Mouse (Mus musculus): ENCODE measurements around the gene Tecpr2. TPM values are rescaled to one million over a fixed set of nuclear protein-coding genes. Genes with fewer than 3 reads are reported as not detected.

The Tecpr2 gene
- polyA plus RNA-seq, 1 experiment from 2014 or later = 3.8 TPM

DNA sequence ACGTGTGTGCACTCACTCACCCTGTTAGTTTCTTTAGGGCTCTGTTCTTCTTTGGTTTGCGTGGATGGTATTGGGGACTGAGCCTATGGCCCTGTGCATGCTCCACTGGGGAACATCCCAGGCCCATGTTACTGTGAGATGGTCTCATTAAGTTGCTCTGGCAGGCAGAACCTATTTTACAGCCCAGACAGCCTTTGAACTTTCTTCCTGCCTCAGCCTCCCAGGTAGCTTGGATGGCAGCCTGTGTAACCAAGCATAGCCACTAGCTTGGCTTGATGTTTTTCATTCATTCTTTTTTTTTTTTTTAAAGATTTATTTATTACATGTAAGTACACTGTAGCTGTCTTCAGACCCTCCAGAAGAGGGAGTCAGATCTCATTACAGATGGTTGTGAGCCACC lies 3.8 kb upstream of the Tecpr2 start:
- no peak for ATAC-seq

DNA sequence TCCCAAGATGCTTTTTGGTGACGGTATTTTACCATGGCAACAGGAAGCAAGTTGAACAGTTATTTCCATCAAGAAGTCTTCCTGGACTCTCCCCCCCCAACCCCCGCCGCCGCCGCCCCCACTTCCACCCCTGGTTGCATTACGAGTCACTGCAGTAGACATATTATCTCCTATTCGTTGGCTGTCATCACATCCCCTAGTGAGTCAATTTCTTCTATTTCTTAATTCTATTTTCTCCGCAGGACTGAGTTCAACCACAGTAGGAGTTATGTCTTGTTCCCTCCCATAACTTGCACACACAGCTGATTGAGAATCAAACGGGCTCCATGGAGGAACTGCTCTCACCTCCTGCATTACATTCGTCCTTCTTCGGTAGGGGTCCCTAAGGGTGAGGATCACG lies 958 bp upstream of the Tecpr2 start:
- 46% methylated on average over 12 of the region's 12 CpGs for WGBS
- Histone ChIP-seq H3K9ac (ENCODE audit: low read length) (peak overlapping the region; percentile 88), H3K4me3 (ENCODE audit: low read depth, low read length) (peak overlapping the region; percentile 70), H3K4me2 (ENCODE audit: low read length) (peak overlapping the region; percentile 91), H3K36me3 (ENCODE audit: control insufficient read depth, insufficient read depth, low read length) (peaks cover 6% of the 10 kb centered on the region; the same call in 1 of the 2 replicates), H3K9me3 (replicated peaks; ENCODE audit: control insufficient read depth, low read length) (no peaks in the 10 kb centered on the region), H3K4me1 (ENCODE audit: control insufficient read depth, insufficient read depth, low read length) (peaks cover 16% of the 10 kb centered on the region), H3K27ac (ENCODE audit: low read depth, low read length) (no peak overlapping the region), H3K27me3 (replicated peaks; ENCODE audit: control insufficient read depth, insufficient read depth, low read length) (no peaks in the 10 kb centered on the region)
- ATAC-seq (no peak), DNase-seq (ENCODE audit: low spot score) (no peak)

More for the DNA sequence above, 3.8 kb upstream of the Tecpr2 start:
- Histone ChIP-seq H3K4me1 (ENCODE audit: control insufficient read depth, insufficient read depth, low read length) (peaks cover 15% of the 10 kb centered on the region), H3K27me3 (replicated peaks; ENCODE audit: control insufficient read depth, insufficient read depth, low read length) (no peaks in the 10 kb centered on the region), H3K27ac (ENCODE audit: low read depth, low read length) (no peak overlapping the region), H3K4me2 (ENCODE audit: low read length) (no peak overlapping the region), H3K4me3 (ENCODE audit: low read depth, low read length) (no peak overlapping the region), H3K9me3 (replicated peaks; ENCODE audit: control insufficient read depth, low read length) (no peaks in the 10 kb centered on the region), H3K36me3 (ENCODE audit: control insufficient read depth, insufficient read depth, low read length) (peaks cover 24% of the 10 kb centered on the region), H3K9ac (ENCODE audit: low read length) (no peak overlapping the region)
- WGBS = 92% methylated on average over 2 of the region's 2 CpGs
- DNase-seq (ENCODE audit: low spot score) = no peak

- ATAC-seq (no peak; the same call in none of the 2 replicates), DNase-seq (ENCODE audit: low spot score) (no peak)
- Histone ChIP-seq H3K4me3 (ENCODE audit: low read depth, low read length) (peak overlapping the region; percentile 70), H3K4me2 (ENCODE audit: low read length) (peak overlapping the region; percentile 91), H3K36me3 (ENCODE audit: control insufficient read depth, insufficient read depth, low read length) (peaks cover 3% of the 10 kb centered on the region; the same call in 1 of the 2 replicates), H3K27ac (ENCODE audit: low read depth, low read length) (no peak overlapping the region), H3K4me1 (ENCODE audit: control insufficient read depth, insufficient read depth, low read length) (peaks cover 16% of the 10 kb centered on the region), H3K27me3 (replicated peaks; ENCODE audit: control insufficient read depth, insufficient read depth, low read length) (no peaks in the 10 kb centered on the region), H3K9me3 (replicated peaks; ENCODE audit: control insufficient read depth, low read length) (no peaks in the 10 kb centered on the region), H3K9ac (ENCODE audit: low read length) (peak overlapping the region; percentile 88)
- WGBS = 1% methylated on average over 25 of the region's 25 CpGs
Observed at GRCm38 (mm10) chr12:110888606-110889005, 458 bp upstream of the Tecpr2 start.

GRCm38 (mm10) chr12:110891887-110892286 lies 2.8 kb downstream of the Tecpr2 start:
- H3K9ac ChIP-seq (ENCODE audit: low read length) = no peak overlapping the region
- no peak overlapping the region for H3K4me2 ChIP-seq (ENCODE audit: low read length)
- no peaks in the 10 kb centered on the region for H3K9me3 ChIP-seq (replicated peaks; ENCODE audit: control insufficient read depth, low read length)
- no peaks in the 10 kb centered on the region for H3K27me3 ChIP-seq (replicated peaks; ENCODE audit: control insufficient read depth, insufficient read depth, low read length)
- H3K4me1 ChIP-seq (ENCODE audit: control insufficient read depth, insufficient read depth, low read length) = peaks cover 16% of the 10 kb centered on the region
- 89% methylated on average over 1 of the region's 1 CpGs for WGBS
- DNase-seq (ENCODE audit: low spot score) = no peak
- H3K4me3 ChIP-seq (ENCODE audit: low read depth, low read length) = no peak overlapping the region
- no peak overlapping the region for H3K27ac ChIP-seq (ENCODE audit: low read depth, low read length)
- H3K36me3 ChIP-seq (ENCODE audit: control insufficient read depth, insufficient read depth, low read length) = 0 out of 2 replicates have a peak, but pooled peaks cover 6% of the 10 kb centered on the region
- ATAC-seq = no peak

DNA sequence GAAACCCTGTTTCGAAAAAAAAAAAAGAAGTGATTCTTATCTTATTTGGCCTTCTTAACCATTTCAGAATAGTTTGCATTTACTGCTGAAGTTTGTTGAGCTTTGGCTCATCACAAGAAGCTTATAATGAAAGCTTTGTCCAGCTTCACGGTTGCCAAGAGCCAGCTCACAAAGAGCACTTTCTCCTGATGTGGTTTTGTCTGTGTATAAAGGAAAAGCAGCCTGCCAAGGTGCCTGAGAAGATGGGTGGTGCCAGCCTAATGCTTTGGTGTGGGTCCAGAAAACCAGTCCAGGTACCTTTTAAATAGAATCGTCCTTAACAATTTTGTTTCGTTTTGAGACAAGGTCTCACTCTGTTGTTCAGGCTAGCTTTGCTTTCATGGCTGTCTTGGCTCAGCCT lies 13.0 kb downstream of the Tecpr2 start:
- H3K36me3 ChIP-seq (ENCODE audit: control insufficient read depth, insufficient read depth, low read length) = peaks cover 7% of the 10 kb centered on the region; the same call in 1 of the 2 replicates
- H3K27me3 ChIP-seq (replicated peaks; ENCODE audit: control insufficient read depth, insufficient read depth, low read length) = no peaks in the 10 kb centered on the region
- no peaks in the 10 kb centered on the region for H3K9me3 ChIP-seq (replicated peaks; ENCODE audit: control insufficient read depth, low read length)
- H3K27ac ChIP-seq (ENCODE audit: low read depth, low read length) = no peak overlapping the region
- peak; percentile 1 for DNase-seq (ENCODE audit: low spot score)
- no peak overlapping the region for H3K4me3 ChIP-seq (ENCODE audit: low read depth, low read length)
- WGBS = 73% methylated on average over 4 of the region's 4 CpGs
- H3K4me1 ChIP-seq (ENCODE audit: control insufficient read depth, insufficient read depth, low read length) = no peaks in the 10 kb centered on the region
- no peak for ATAC-seq
- no peak overlapping the region for H3K4me2 ChIP-seq (ENCODE audit: low read length)
- no peak overlapping the region for H3K9ac ChIP-seq (ENCODE audit: low read length)

DNA sequence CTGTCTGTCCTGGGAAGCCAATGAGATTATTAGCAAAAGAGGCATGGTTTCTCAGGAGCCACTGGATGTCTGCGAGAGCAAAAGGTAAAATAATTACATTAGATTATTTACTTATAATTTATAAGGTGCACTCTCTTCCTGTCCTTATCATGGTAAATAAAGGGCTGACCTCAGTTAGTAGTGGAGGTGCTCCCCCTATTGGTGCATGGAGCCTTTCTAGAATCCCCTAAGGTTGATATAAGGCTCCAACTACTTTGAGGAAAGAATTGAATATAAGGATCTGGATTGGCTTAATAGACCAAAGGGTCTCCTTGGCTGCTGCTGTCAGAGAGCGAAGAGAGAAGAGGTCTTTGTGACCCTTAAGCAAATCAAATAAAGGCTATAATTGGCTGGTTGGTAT lies 14.5 kb downstream of the Tecpr2 start:
- no peak for ATAC-seq
- 92% methylated on average over 2 of the region's 2 CpGs for WGBS

DNA sequence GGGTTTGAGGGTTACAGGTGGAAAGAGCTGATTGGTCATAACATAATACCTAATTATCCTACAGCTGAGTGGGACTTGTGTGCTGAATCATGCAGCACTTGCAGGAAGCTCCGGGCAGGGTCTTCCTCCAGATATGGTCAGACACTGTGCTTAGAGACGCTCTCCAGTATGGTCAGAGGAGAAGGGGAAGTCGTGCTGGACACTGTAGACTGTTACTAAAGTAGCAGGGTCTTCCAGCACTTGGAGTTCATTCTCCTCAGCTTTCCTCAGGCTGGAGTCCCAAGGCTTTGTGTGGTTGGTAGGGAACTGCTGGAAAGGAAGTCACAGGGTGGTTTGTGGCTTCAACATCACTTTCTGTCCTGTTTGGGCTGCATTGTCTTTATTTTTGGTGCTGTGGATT lies 18.8 kb downstream of the Tecpr2 start:
- Histone ChIP-seq H3K4me2 (ENCODE audit: low read length) (no peak overlapping the region), H3K9me3 (replicated peaks; ENCODE audit: control insufficient read depth, low read length) (no peaks in the 10 kb centered on the region), H3K36me3 (ENCODE audit: control insufficient read depth, insufficient read depth, low read length) (no peaks in the 10 kb centered on the region), H3K4me1 (ENCODE audit: control insufficient read depth, insufficient read depth, low read length) (no peaks in the 10 kb centered on the region), H3K27me3 (replicated peaks; ENCODE audit: control insufficient read depth, insufficient read depth, low read length) (no peaks in the 10 kb centered on the region), H3K4me3 (ENCODE audit: low read depth, low read length) (no peak overlapping the region), H3K9ac (ENCODE audit: low read length) (no peak overlapping the region), H3K27ac (ENCODE audit: low read depth, low read length) (no peak overlapping the region)
- ATAC-seq (no peak), DNase-seq (ENCODE audit: low spot score) (no peak)
- WGBS = 89% methylated on average over 3 of the region's 3 CpGs

More for the DNA sequence above, 14.5 kb downstream of the Tecpr2 start:
- no peak for DNase-seq (ENCODE audit: low spot score)
- Histone ChIP-seq H3K4me3 (ENCODE audit: low read depth, low read length) (no peak overlapping the region), H3K27me3 (replicated peaks; ENCODE audit: control insufficient read depth, insufficient read depth, low read length) (no peaks in the 10 kb centered on the region), H3K36me3 (ENCODE audit: control insufficient read depth, insufficient read depth, low read length) (peaks cover 7% of the 10 kb centered on the region; the same call in 1 of the 2 replicates), H3K9me3 (replicated peaks; ENCODE audit: control insufficient read depth, low read length) (no peaks in the 10 kb centered on the region), H3K27ac (ENCODE audit: low read depth, low read length) (no peak overlapping the region), H3K4me2 (ENCODE audit: low read length) (no peak overlapping the region), H3K9ac (ENCODE audit: low read length) (no peak overlapping the region), H3K4me1 (ENCODE audit: control insufficient read depth, insufficient read depth, low read length) (no peaks in the 10 kb centered on the region)

- Histone ChIP-seq H3K27ac (ENCODE audit: low read depth, low read length) (no peak overlapping the region), H3K36me3 (ENCODE audit: control insufficient read depth, insufficient read depth, low read length) (0 out of 2 replicates have a peak, but pooled peaks cover 3% of the 10 kb centered on the region), H3K4me2 (ENCODE audit: low read length) (no peak overlapping the region), H3K9ac (ENCODE audit: low read length) (no peak overlapping the region), H3K27me3 (replicated peaks; ENCODE audit: control insufficient read depth, insufficient read depth, low read length) (no peaks in the 10 kb centered on the region), H3K9me3 (replicated peaks; ENCODE audit: control insufficient read depth, low read length) (no peaks in the 10 kb centered on the region), H3K4me1 (ENCODE audit: control insufficient read depth, insufficient read depth, low read length) (no peaks in the 10 kb centered on the region), H3K4me3 (ENCODE audit: low read depth, low read length) (no peak overlapping the region)
- no peak for DNase-seq (ENCODE audit: low spot score)
- ATAC-seq = no peak
- WGBS = 93% methylated on average over 2 of the region's 2 CpGs
Observed at GRCm38 (mm10) chr12:110909962-110910361, 20.9 kb downstream of the Tecpr2 start.

DNA sequence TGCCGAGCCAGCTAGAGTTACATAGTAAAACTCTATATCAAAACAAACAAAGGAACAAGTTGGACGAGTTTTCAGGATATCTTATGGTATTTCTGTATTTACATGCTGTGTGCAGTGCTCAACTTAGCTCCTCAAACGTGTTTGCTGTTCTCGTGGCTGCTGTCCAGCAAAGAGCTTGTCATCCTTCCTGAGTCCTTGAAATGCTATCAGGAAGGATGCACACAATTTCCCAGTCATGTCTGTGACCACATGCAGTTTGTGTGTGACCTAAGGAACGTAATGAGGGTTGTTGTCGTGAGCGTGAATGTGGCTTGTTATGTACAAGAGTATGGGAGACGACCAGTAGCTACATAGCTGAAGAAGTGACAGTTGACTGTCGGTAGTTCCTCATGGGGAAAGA lies 26.7 kb downstream of the Tecpr2 start:
- ATAC-seq (no peak), DNase-seq (ENCODE audit: low spot score) (no peak)
- Histone ChIP-seq H3K27me3 (replicated peaks; ENCODE audit: control insufficient read depth, insufficient read depth, low read length) (no peaks in the 10 kb centered on the region), H3K9me3 (replicated peaks; ENCODE audit: control insufficient read depth, low read length) (no peaks in the 10 kb centered on the region), H3K36me3 (ENCODE audit: control insufficient read depth, insufficient read depth, low read length) (peaks cover 36% of the 10 kb centered on the region), H3K9ac (ENCODE audit: low read length) (no peak overlapping the region), H3K4me3 (ENCODE audit: low read depth, low read length) (no peak overlapping the region), H3K27ac (ENCODE audit: low read depth, low read length) (no peak overlapping the region), H3K4me1 (ENCODE audit: control insufficient read depth, insufficient read depth, low read length) (no peaks in the 10 kb centered on the region), H3K4me2 (ENCODE audit: low read length) (no peak overlapping the region)
- WGBS = 89% methylated on average over 9 of the region's 9 CpGs
